Mouse (Mus musculus) adrenal gland, postnatal 25 days (tissue): ENCODE data around the gene Kcnh3. TPM values are rescaled to one million over a fixed set of nuclear protein-coding genes. Genes with fewer than 3 reads are reported as not detected.

Experiments used
- DNase-seq: peaks from one replicate; pipeline ENCODE4 v3.0.0; 2021; ENCODE audit warnings: mixed read lengths
- total RNA-seq: library from RNA; stranded (reverse); gene quantifications from 2 replicates; pipeline ENCODE4 v1.2.3, GENCODE M21; 2021

Gene Kcnh3
- total RNA-seq, 1 experiment from 2014 or later = 1.2 TPM

GRCm38 (mm10) chr15:99290586-99290985, 65.9 kb downstream of the Kcnh3 start:
- DNase-seq = no peak

Other genes with a start within 250 kb of the Kcnh3 start
- 286 and 303 TPM in 2 replicates for gene Tuba1c, start 195.0 kb upstream of the Kcnh3 start, total RNA-seq
- 0.52 and 2.2 TPM in 2 replicates for gene Prph, start 169.7 kb upstream of the Kcnh3 start, total RNA-seq
- 4.3 and 5.6 TPM in 2 replicates for gene Troap, start 150.3 kb upstream of the Kcnh3 start, total RNA-seq
- gene C1ql4, start 137.0 kb upstream of the Kcnh3 start, total RNA-seq = not detected in 2 replicates
- 1.9 and 3.8 TPM in 2 replicates for gene Dnajc22, start 131.7 kb upstream of the Kcnh3 start, total RNA-seq
- 18.7 and 19.6 TPM in 2 replicates for gene Spats2, start 98.9 kb upstream of the Kcnh3 start, total RNA-seq
- gene Mcrs1, start 27.1 kb downstream of the Kcnh3 start, total RNA-seq = 32.5 and 54.6 TPM in 2 replicates
- gene Prpf40b, start 70.2 kb downstream of the Kcnh3 start, total RNA-seq = 55.2 and 59.6 TPM in 2 replicates
- gene Fam186b, start 71.0 kb downstream of the Kcnh3 start, total RNA-seq = 2.4 and 4.8 TPM in 2 replicates
- 16.4 and 24.1 TPM in 2 replicates for gene Fmnl3, start 145.6 kb downstream of the Kcnh3 start, total RNA-seq
- gene Tmbim6, start 168.0 kb downstream of the Kcnh3 start, total RNA-seq = 719 and 813 TPM in 2 replicates
- gene Nckap5l, start 232.9 kb downstream of the Kcnh3 start, total RNA-seq = 40.6 and 42.1 TPM in 2 replicates
- 6.2 and 7.7 TPM in 2 replicates for gene Bcdin3d, start 249.9 kb downstream of the Kcnh3 start, total RNA-seq